Mouse (Mus musculus): Measurements from ENCODE around the gene Arhgef3.

Arhgef3 gene

DNA sequence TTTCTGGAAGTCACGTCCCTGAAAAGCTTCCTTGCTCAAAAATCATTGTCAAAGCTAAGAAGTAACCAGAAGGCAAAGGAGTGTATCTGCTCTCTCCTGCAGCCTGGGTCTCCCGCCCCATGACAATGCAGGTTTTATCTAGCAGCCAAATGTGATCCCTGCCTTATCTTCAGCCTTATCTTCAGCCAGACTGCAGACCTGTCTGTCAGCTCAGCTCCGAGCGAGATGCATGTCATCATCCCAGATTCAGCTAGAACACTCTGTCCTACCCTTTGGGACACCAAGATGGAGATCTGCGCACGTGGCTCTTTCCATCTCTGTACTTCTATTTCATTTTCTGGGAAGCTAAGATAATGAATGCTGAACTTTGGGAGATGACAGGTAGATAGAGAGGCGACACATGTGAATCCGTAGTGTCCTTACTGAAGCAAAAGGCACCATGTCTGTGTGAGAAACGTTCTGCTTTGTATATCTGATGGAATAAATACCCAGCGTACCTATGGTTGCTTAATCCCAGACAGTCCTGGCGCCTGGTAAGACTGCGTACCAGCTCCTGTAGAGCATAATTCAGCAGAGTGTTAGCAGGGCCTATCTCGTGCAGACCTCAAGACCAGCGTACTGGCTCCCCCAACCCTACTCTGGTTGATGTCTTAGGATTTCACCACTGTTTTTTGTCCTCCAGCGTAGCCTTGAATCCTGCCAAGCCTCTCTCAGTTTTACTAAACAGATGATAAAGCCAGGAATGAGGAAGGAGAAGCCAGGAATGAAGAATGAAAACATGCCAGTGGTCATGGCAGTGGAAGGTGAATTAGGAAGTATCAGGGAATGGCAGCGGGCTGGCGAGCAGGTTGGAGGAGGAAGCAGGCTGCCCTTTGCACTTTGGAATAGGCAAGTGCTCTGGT, 235.4 kb downstream of the Arhgef3 start:
- no peak for DNase-seq

DNA sequence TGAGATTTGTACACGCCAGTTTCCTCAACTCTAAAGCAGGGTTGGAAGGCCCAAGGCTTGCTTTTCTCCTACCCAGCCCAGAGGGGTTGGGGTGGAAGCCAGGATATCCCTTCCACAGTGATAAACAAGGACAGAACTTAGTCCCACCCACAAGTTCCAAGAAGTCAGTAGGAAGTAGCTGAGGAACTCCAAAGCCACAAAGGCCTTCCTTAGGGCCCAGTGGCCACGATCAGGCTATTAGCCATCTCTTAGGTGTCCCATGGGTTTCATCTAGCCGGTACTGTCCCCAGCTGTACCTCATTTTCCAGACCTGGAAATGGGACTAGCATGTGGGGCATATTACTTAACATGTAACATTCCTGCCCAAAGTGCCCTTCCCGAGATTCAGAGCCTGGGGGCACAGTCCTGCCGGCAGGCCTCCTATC, 236.4 kb downstream of the Arhgef3 start:
- DNase-seq: no peak

DNA sequence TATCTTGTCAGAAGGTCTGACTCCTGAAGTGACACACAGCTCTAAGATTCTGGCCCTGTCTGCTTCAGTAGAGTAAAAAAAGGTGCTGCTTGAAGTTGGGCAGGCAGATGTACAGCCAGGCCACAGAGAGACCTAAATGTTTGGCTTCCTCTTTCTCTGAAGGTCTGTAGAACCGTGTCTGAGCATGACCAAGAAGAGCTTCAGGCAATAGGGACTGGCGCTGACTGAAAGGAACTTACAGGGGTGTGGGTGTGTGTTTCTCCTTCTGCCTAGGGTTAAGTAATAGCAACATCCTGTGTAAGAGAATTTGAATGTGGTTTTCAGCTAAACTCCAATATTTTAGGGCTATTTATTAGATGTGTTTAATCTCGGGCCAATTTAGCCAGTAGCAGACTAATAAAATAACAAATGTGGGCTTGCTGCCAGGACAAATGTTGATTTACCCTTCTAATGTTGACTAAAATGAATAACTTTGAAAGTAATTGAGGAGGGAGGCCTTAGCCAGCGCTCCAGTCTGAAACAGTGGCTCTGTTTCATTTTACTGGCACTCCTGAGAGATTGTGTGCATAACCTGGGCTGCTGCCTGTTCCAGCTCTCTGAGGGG, 236.9 kb downstream of the Arhgef3 start:
- peak; percentile 30 to 32 for DNase-seq

DNA sequence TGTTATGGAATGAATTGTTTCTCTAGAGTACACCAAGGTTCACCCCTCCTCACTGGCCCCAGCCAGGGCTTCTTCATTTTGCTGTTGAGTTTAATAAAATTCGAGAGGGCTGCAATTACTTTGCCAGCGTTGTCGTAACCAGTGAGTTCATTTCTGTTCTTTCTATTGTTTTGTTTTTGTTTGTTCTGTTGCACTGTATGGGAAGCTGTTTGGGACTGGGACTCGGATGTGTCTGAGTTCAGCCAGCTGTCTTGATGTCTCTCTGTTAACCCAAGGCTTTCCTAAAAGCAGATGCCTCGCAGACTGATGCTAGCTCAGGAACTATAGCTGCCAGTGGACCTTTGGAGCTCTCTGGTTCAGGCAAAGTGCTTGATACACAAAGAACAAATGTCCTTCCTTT, 237.8 kb downstream of the Arhgef3 start:
- DNase-seq: no peak

DNA sequence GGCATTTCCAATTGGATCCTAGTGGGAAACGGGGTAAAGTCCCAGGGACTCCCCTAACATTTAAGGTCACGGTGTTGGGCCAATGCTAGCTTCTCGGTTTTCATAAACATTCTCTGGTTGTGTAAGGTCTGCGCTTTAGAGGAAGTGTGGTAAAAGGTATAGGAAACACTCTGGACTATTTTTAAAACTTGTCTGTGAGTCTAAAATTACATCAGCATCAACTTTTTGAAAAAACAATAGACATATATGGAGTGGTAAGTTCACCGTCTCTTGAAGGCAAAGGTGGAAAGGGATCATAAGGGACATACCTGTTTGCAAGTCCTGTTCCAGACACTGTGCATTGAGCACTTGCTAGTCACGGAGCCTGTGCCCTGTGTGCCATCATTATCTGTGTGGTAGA, 240.5 kb downstream of the Arhgef3 start:
- no peak for DNase-seq

DNA sequence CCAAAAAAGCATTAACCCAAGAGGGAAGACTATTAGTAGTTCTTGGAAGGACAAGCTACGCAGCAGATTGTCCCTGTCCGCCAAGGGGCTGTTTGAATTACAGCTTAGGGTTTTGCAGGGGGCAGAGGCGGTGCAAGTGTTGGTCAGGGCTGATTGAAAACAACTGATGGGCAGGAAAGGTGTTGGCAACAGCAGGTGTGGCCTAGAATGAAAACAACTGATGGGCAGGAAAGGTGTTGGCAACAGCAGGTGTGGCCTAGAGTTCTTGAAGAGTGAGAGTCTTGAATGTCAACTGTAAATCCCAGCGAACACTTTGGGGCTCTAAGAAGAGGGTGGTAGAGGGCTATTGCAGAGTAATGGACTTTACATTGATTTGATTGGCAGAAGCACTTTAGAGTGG, 241.2 kb downstream of the Arhgef3 start:
- DNase-seq: no peak

DNA sequence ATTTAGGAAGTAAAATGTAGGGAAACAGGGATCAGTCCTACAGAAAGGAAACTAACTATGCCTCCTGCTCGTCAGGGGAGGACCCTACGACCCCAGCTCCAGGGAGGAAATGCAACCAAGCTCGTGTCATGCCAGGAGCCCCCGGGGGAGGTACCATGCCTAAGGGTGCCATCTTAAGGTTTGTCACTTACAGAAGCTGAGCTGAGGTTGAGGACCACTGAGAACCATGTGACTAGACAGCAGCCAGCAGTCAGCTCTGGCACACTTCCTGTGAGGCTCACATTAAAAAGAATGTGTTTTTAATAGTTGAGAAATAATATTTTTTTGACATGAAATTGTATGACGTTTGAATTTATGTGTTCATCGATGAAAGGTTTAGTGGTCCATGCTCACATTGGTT, 242.4 kb downstream of the Arhgef3 start:
- peak in 1 of 2 experiments; percentile 36 for DNase-seq

DNA sequence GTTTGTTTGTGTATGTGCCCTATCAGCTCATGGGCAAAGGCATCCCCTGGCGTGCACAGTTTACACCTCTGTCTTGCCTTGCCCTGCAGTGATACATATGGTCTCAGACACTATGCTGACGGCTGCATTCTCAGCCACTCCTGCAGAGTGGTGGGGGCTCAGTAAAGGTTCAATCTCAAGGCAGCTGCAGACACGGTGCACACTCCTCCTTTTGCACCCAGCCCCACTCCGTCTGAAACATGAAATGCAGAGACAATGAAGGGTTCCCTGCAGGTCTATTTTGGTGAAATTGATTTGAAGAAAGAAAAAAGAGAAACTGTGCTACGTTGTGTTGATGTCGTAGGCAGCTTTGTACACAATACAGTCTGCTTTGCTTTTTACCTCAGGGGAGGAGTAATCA, 243.5 kb downstream of the Arhgef3 start:
- no peak for DNase-seq

DNA sequence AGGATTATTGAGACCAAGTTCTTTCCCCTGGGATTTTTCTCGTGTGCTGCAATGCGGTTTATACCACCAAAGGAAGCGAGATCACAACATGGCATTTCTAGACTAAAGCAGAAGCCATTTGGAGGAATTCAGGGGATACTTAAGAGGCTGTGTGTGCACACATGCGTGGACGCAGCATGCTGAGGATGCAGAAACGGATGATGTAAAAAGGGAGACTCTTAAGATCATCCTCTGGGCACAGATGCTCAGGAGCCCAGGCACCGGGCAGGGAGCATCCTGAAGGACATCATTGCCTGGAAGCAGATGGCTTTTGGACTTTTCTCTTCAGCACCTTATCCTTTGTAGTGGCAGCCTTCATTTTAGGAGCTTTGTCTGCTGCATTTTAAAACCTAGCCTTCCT, 246.2 kb downstream of the Arhgef3 start:
- no peak for DNase-seq

DNA sequence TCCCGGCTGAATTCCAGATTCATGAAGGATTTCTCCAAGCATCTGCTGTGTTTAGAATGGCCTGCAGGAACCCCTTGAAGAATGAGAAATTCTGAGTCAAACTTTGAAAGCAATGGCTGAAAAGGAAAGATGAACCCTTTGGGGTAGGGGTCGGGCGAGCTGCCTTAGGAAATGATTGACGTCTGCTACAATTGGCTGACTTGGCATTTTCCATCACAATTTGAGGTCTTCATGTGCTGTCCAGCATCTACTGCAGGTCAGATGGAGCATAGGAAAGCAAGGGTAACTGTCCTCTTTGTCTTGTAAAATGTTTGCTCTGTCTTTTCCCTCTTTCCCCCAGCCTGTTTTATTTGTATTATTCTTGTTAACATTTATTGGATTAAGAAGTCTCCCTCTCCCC, 246.8 kb downstream of the Arhgef3 start:
- no peak for DNase-seq

DNA sequence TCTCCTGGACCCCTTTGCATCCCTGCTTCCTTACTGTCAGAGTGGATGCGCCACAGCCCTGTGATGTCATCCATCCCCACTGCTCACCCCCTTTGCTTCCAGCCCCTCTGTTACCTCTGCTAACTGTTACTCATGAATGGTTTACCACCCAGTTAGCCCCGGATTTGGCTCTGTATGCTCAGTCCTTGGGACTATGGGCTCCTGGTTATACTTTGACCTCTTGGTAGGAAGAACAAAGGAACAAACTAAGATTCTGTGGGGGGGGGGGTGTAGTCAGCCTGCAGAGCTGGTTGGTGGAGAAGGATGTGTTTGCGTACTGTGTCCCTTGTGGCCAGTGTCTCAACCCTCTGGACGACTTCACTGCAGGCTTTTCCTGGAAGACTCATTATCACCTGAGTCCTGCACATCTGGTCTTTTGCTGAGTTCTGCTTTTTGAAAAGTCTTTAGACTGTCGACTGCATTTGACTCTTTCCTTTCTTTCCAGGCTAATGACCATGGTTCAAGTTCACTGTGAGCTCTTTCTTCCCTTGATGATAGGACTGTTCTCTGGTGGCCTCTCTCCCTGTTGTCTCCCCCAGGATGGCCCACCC, 250.1 kb downstream of the Arhgef3 start:
- DNase-seq: no peak

DNA sequence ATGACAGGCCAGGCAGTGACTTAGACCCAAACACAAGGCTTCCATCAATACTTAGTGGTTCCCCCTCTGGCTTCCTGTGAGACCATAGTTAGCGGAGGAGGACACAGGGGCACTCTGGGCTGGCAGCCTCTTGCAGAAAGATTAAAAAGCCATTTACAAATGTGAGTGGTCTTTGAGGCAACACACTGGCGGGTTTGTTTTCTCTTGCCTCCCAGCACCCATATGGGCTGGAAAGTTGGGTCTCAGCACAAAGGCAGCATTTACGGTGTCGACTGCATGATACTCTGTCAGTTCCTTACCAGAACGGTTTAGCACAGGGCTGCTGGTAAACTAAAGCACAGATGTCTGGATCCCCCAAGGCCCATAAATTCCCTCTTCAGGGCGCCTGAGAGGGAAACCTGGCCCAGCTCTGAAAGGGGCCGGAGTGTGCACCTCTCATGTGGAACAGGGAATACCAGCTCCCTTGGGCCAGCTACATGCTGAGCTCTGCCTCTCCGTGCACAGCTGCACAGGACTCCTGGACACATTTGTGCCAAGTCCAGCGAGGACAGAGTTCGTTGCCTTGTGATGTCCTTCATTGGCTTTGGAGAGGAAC, 252.5 kb downstream of the Arhgef3 start:
- DNase-seq: no peak

DNA sequence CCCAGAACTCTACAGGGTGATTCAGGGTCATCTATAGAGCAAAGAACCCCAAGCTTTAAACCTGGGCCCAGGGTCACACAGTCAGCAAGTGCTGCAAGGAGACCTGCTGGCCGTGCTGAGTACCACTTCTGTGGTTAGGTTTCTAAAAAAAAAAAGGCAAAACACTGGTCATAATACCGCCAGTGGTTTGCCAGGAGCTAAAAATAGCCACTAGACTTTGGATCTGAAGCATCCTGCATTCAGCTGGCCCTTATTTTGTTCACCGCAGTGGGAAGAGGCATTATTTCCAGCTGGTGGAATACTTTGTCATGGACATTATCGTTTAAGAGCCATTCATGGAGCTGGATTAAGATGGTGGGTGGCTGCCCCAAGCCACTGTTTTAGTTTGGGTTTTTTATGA, 253.9 kb downstream of the Arhgef3 start:
- no peak for DNase-seq

DNA sequence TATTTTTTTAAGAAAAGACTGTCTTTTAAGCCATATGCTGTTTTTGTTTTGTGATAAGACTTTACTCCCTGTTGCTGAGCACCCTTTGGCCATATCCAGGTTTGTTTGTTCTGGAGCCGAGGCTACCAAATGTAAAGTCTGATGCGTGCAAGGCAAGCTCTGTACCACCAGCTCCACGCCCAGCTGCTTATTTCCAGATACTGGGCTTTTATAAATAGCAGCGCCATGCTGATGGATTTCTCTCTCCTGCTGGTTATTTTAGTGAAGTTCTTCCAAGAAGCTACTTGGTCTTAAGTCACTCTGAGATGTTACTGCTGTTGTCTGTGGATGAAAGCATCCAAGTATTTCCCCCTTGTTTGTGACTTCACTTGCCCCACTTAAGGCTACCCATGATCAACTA, 254.8 kb downstream of the Arhgef3 start:
- no peak for DNase-seq

DNA sequence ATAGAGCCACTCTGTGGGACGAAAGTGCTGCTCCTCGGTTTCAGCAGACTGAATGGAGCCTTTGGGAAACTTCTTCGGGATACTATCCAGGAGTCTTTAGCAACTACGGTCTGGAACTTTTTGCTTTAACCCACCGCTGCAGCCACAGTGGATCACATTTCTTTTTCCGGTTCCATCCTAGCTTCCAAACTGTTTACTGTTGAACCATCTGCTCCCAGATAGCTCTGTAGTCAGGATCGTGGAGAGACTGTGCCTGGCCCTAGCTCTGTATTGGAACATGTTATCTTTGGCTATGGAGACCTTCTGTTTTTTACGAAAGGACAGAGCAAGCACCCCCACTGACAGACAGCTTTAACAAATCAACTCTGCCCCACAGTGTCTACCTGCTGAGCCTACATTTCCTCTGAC, 257.0 kb downstream of the Arhgef3 start:
- DNase-seq: no peak

DNA sequence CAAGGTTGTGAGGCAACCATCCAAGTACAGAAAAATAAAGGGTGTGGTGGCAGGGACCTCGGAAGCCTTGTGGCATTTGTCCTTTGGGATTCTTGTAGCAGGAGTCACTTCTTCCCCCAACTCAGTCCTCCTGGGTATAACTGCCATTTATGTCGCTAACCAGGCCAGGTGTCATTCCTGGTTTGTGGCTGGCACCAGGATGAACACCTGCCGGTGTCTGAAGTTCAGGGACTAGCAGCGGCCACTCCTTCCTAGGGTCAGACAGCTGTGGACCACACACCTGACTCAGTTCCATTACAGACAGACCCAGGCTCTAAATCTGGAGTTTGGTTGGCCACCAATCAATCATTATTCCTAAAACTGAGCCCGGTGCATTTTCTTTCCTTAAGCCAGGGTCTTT, 258.8 kb downstream of the Arhgef3 start:
- DNase-seq: no peak

DNA sequence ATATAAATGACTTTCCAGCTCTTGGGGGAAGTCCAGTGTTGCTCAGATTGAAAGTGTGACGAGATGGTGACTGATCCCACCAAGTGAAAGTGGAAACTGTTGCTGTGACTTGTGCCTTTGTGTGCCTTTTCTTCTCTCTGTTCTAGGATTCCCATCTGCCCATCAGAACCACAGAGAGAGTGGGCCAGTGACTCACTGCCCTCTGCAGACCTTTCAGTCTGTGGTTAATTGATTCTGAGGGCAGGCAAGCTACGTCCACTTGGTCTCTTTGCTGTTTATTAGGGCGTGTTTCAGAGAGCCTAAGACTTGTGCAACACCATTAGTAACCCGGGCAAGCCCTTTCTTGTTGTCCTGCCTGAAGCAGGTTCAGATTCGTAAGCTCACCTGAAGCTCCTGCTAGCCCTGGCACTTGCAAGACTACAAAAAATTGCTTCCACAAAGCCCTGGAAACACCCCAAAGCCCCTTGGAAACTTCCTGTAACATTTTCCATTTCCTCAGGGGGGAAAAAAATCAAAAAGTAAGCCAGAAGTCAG, 261.5 kb downstream of the Arhgef3 start:
- no peak for DNase-seq

DNA sequence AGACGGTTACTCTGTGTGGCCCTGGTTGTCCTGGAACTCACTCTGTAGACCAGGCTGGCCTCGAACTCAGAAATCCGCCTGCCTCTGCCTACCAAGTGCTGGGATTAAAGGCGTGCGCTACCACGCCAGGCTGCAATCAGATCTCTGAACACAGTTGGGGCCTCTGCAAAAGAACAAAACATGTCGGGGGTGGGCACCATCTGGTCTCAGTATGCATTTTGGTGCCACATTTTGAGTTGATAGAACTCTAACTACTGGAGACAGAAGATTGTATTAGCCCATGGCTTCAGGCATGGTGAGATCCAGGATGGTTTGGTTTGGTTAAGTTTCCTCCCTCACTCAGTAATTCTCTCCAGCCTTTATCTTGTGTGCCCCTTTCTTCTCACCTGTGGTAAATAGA, 264.0 kb downstream of the Arhgef3 start:
- DNase-seq: no peak

DNA sequence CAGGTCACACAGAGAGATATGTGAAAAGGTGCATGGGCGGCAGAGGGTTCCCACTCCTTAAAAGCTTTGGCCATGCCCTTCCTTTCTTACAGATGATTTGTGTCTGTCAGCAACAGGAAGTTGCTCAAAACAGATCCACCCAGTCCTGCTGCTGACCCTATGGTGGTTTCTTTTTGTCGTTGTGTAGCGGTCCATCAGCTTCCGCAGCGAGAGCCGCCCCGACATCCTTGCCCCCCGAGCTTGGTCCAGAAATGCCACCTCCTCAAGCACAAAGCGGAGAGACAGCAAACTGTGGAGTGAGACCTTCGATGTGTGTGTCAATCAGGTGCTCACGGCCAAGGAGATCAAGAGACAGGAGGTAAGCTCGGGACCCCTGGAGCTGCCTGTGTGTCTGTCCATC, 264.7 kb downstream of the Arhgef3 start:
- no peak for DNase-seq

DNA sequence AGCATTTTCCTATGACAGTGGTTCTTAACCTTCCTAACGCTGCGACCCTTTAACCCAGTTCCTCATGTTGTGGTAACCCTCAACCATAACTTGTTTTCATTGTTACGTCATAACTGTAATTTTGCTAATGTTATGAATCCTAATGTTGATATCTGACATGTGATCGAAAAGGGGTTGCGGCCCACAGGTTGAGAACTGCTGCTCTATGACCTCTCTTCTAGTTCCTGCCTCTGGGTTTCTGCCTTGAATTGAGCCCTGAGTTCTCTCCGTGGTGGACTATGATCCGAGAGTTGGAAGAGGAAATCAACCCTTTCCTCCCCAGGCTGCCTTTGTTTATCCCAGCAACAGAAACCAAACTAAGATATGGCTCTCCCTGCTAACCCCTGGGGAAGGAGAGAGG, 266.8 kb downstream of the Arhgef3 start:
- DNase-seq: no peak

DNA sequence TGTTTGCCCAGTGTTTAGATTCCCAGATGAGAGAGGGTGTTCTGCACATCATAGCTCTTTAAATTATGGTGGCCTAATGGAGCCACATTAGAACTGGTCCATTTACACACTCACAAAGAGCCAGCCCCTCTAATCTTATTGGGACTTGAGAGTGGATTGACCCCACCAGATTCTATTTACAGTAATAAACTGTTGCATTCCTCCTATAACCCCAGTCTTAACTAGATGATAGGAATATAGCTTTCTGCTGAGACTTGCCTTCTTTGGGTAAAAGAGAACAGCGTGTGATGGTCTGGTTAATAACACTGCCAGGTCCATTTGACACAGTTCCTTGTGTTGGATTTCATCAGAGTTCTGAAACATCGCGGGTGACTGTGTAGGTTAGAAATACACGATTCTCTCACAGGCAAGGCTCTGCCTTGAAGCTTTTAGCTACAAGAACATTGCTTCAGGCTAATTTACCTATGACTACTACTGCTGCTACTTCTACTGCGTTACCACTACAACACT, 268.7 kb downstream of the Arhgef3 start:
- no peak for DNase-seq

DNA sequence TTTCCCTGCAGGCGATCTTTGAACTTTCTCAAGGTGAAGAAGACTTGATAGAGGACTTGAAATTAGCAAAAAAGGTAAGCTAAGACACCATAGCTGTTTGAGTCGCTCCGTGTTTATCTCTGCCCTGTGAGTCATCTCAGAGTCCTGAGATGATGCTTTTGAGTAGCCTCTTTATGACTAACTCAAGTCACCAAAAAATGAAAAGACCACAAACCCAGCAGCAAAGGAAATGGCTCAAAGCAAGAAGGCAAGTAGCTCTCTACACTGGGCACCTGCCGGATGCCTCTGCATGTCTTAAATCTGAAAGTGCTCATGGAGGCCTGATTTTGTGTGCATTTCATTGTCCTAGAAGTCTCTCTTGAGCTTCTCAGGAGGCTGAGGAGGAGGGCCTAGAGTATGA, 269.4 kb downstream of the Arhgef3 start:
- peak in 1 of 2 experiments; percentile 16 for DNase-seq

DNA sequence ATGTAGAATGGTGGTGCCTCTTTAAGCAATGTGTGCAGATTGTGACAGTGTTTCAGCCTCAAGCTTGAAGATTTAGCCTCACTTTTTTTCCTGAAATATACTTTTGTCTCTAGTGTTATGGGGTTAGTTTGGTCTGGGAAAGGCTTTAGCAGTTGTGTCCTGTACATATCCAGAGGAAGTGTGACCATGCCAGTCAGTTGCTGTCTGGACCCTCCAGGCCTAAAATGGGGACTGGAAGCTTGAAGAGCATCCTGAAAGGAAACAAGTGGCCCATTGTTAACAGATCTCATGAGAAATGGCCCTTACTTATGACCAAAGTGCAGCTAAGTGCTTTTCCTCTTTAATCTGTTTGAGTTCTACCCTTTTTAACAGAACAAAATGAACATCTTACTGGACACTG, 273.9 kb downstream of the Arhgef3 start:
- no peak for DNase-seq
